Mouse (Mus musculus) cortical plate, adult 2 months (tissue): ENCODE data around the gene Iqcf3. TPM values are rescaled to one million over a fixed set of nuclear protein-coding genes. Genes with fewer than 3 reads are reported as not detected.

Source experiments
- H3K27ac ChIP-seq: fragments of 200-500 bp; 2 replicates; pipeline ENCODE4 v1.5.1; 2012; ENCODE audit warnings: low read length, control low read depth, inconsistent platforms; ENCODE audit not compliant: insufficient read depth
- H3K4me1 ChIP-seq: fragments of 200-500 bp; 2 replicates; pipeline ENCODE4 v1.6.1; 2011; ENCODE audit warnings: low read length; ENCODE audit not compliant: control insufficient read depth, insufficient read depth
- H3K4me3 ChIP-seq: fragments of 200-500 bp; 2 replicates; pipeline ENCODE4 v1.5.1; 2011; ENCODE audit warnings: mild to moderate bottlenecking, low read length, control low read depth; ENCODE audit not compliant: insufficient read depth
- CTCF ChIP-seq: fragments of 200-500 bp; IDR thresholded peaks from 2 replicates; pipeline ENCODE4 v1.5.1; 2011; ENCODE audit warnings: mild to moderate bottlenecking, control low read depth, low read length; ENCODE audit not compliant: insufficient read depth; ENCODE audit errors: extremely low read depth
- POLR2A ChIP-seq: fragments of 200-500 bp; IDR thresholded peaks from 2 replicates; pipeline ENCODE4 v1.6.1; 2011; ENCODE audit warnings: mild to moderate bottlenecking, low read length, control low read depth; ENCODE audit not compliant: insufficient read depth; ENCODE audit errors: extremely low read depth
- polyA plus RNA-seq: library from polyadenylated mRNA; depleted of rRNA; stranded (reverse); fragments of >200 nt; gene quantifications from 2 replicates; pipeline ENCODE4 v1.2.3, GENCODE M21; 2012; rRNA removed

Gene Iqcf3
- polyA plus RNA-seq, 1 experiment: not detected

- no peak for TF ChIP-seq POLR2A
- TF ChIP-seq CTCF: no peak
- Histone ChIP-seq H3K27ac (no peak overlapping the region), H3K4me1 (0 out of 2 replicates have a peak, but pooled peaks cover 4% of the 10 kb centered on the region), H3K4me3 (no peak overlapping the region)
Measured at GRCm38 (mm10) chr9:106461026-106461415, 100.4 kb downstream of the Iqcf3 start.

- TF ChIP-seq CTCF: no peak
- no peak for TF ChIP-seq POLR2A
- H3K4me1 ChIP-seq: 0 out of 2 replicates have a peak, but pooled peaks cover 4% of the 10 kb centered on the region
- H3K27ac ChIP-seq: no peak overlapping the region
- H3K4me3 ChIP-seq: no peak overlapping the region
Measured at GRCm38 (mm10) chr9:106460401-106461025, 100.9 kb downstream of the Iqcf3 start.

DNA sequence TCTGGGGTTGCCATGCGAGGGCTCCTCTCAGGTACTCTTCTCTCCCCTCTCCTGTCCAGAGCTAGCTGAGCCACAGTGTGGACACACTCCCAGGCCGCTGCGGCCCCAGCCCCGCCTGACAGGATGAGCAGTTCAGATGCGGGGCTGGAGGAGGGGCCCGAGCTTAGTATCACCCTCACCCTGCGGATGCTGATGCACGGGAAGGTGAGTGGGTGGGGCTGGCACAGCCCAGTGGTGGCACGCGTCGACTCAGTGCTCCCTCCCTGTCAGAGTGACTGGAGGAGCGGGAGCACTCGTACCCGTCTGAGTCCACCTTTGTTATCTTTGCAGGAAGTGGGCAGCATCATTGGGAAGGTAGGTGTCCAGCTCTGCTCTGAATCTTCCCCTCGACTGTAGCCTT, 101.5 kb downstream of the Iqcf3 start:
- Histone ChIP-seq H3K4me1 (0 out of 2 replicates have a peak, but pooled peaks cover 4% of the 10 kb centered on the region), H3K27ac (no peak overlapping the region), H3K4me3 (no peak overlapping the region)
- TF ChIP-seq CTCF (no peak), POLR2A (no peak)

DNA sequence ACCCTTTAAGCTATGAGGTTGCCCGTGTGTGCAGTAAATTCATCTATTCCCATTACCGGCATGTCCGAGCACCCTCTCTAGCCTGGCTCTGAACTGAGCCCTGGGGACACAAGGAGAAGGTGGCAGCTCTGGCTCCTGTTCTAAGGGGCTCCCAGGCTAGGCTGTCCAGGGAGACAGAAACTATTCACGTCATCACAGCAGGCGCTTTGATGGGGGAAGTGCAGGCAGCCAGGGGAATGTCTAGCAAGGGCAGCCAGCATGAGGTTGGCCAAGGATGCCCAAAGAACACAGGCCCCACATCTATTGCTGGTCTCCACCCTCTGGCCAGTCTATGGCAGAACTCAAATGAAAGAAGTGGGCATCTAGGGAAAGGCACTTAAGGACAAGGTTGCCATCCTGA, 103.5 kb downstream of the Iqcf3 start:
- H3K4me3 ChIP-seq: no peak overlapping the region
- no peak overlapping the region for H3K27ac ChIP-seq
- TF ChIP-seq POLR2A (no peak), CTCF (no peak)
- H3K4me1 ChIP-seq: 0 out of 2 replicates have a peak, but pooled peaks cover 2% of the 10 kb centered on the region

DNA sequence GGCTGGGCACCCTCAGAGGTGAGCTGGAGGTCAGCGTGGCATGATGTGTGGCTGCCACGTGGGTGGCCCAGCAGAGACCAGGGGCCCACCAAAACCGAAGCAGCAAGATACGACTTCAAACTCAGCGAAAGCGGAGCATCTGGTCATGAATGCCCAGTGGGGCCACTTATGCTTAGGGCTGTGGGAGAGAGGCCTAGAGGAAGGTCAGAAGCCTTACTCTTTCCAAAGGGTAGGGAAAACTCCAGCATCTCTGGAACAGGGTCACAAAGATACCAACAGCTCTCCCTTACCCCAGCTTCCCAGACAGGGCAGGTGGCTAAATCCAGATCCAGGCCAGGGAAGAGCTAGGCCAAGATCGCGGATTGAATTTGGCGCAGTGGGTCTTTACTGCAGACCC, 104.3 kb downstream of the Iqcf3 start:
- no peak overlapping the region for H3K27ac ChIP-seq
- TF ChIP-seq CTCF (no peak), POLR2A (no peak)
- H3K4me1 ChIP-seq: 0 out of 2 replicates have a peak, but pooled peaks cover 2% of the 10 kb centered on the region
- no peak overlapping the region for H3K4me3 ChIP-seq

DNA sequence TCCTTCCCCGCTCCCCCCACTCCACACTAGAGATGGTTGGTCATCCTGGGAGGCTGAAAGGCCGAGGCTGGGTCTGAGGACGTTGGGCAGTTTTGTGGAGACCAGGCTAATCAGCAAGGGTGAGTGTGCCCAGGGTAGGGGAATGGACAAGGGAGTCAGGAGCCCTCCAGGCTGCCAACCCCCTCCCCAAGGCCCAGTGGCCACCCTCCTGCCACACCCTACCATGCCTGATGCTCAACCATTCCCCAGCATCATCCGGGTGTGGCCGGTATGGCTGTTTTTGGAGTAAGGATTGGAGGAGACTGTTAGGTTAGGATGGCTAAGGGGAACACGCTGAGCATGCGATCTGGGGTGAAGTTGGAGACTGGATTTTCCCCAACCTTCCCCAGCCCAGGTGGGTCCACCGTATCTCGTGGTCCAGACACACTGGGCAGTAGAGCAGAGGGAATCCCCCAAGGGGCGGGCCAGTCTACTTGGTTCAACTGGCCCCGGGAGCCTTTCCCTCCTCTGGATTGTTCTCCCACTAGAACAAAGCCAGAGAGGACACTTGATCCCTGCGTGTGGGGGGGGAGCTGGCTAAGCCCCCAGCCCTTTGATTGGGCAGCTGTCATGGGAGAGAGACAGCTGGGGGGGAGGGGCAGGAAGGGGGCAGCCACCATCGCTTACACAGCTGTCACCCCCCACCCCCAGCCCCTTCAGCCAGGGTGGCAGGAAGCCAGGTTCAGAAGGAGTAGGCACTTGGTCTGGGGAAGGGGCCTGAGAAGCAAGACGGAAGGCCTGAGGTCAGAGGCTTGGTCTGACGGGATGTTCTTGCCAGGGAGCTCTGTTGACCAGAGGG, 104.9 kb downstream of the Iqcf3 start:
- no peak overlapping the region for H3K4me3 ChIP-seq
- H3K4me1 ChIP-seq: 0 out of 2 replicates have a peak, but pooled peaks cover 2% of the 10 kb centered on the region
- TF ChIP-seq CTCF: no peak
- no peak for TF ChIP-seq POLR2A
- no peak overlapping the region for H3K27ac ChIP-seq

GRCm38 (mm10) chr9:106454888-106455681, 106.3 kb downstream of the Iqcf3 start:
- H3K4me1 ChIP-seq: 0 out of 2 replicates have a peak, but pooled peaks cover under 1% of the 10 kb centered on the region
- TF ChIP-seq POLR2A: peak; percentile 57; the same call in 1 of the 2 replicates
- TF ChIP-seq CTCF: no peak
- peak overlapping the region; percentile 55 for H3K4me3 ChIP-seq
- peak overlapping the region; percentile 58 for H3K27ac ChIP-seq

DNA sequence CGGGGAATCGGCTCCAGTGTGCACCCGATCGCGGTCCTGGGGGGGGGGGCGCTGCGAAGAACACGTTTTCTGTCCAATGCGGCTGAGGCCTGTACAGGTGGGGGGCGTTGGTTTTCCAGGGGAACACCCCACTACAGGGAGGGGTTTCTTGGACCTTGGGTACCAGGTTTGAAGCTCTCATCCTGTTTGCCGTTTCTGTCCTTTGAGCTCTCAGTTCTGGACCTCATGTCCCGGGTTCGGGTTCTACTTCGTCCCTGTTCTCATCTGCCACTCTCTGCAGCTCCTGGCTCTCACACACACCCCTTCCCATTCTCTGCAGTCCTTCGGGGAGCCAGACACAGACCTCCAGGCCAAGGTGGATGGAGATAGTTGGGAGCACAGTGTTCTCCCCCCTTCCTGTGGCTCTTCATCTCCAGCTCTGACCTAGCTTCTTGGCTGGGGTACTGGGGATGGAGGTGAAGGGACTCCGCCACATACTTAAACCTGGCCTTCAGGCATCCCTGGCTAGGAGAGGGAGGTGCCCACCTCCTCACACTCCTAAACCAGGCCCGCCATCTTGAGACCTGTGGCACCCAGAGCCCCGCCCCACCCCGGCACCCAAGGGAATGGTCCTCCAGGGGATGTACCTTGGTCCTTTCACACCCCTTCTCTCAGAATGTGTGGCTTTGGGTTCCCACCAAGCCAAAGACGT, 107.2 kb downstream of the Iqcf3 start:
- TF ChIP-seq CTCF (no peak), POLR2A (peak; percentile 41; the same call in 1 of the 2 replicates)
- Histone ChIP-seq H3K4me3 (peak overlapping the region; percentile 55), H3K4me1 (no peaks in the 10 kb centered on the region), H3K27ac (peak overlapping the region; percentile 58)

DNA sequence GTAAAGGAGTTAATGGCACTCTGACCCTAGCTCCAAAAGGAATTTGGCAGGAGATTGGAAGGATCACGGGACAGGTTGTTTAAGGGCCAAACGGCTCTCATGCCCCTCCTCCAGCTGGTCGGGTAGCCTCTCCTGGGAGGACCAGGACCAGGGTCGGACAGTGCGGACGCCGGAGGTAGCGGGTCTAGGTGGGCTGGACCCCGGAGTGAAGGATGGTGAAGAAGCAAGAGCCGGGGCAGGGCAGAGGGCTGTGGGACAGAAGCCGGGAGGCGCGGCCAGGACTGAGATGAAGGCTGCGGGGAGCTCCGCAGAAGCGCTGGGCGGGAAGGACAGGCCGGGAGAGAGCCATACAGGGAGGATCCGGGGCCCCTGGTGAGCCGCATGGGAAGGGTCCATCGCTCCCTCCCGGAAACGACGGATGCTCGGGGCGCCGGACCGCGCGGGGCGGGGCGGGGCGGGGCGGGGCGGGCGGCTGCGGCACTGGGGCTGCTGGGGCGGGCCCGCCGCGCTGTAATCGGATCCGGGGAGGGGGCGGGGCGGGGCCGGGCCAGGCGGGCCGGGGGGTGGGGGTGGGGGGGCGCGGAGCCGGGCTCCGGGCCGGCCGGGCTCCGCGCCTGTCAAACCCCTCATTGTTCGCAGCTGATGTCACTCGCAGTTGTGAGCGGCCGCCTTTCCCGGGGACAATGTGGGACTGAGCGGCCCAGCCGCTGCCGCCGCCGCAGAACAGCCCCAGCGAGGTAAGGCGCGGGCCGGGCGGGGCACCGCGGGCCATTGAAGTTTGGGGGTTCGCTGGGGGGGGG, 108.0 kb downstream of the Iqcf3 start, which contains the start of gene Pcbp4:
TSS of gene Pcbp4 (plus strand) at position 21 of the 800 bp plus-strand sequence.
- Histone ChIP-seq H3K4me1 (no peaks in the 10 kb centered on the region), H3K4me3 (peak within 1 kb of the TSS; percentile 55), H3K27ac (peak within 1 kb of the TSS; percentile 92)
- no peak for TF ChIP-seq CTCF
- TF ChIP-seq POLR2A: 0 out of 2 replicates have a peak, but pooled peaks have one; percentile 16

Other genes starting within 250 kb of the Iqcf3 start
- 128 and 130 TPM in 2 replicates for gene Dusp7, start 193.0 kb downstream of the Iqcf3 start, polyA plus RNA-seq
- 666 and 719 TPM in 2 replicates for gene Rpl29, start 132.2 kb downstream of the Iqcf3 start, polyA plus RNA-seq
- gene Acy1, start 123.3 kb downstream of the Iqcf3 start, polyA plus RNA-seq: 10.7 and 12.1 TPM in 2 replicates
- 37.9 and 42.8 TPM in 2 replicates for gene Abhd14b, start 114.2 kb downstream of the Iqcf3 start, polyA plus RNA-seq
- gene Abhd14a, start 114.0 kb downstream of the Iqcf3 start, polyA plus RNA-seq: 88.0 and 94.9 TPM in 2 replicates
- 304 and 306 TPM in 2 replicates for gene Pcbp4, start 108.3 kb downstream of the Iqcf3 start, polyA plus RNA-seq
- gene Gpr62, start 95.7 kb downstream of the Iqcf3 start, polyA plus RNA-seq: 18.7 and 19.0 TPM in 2 replicates
- gene Rrp9, start 85.7 kb downstream of the Iqcf3 start, polyA plus RNA-seq: 46.3 and 47.6 TPM in 2 replicates
- 3.7 and 4.6 TPM in 2 replicates for gene Parp3, start 84.7 kb downstream of the Iqcf3 start, polyA plus RNA-seq
- gene Iqcf1, start 61.7 kb downstream of the Iqcf3 start, polyA plus RNA-seq: not detected in 2 replicates
- not detected in 2 replicates for gene Iqcf5, start 47.1 kb downstream of the Iqcf3 start, polyA plus RNA-seq
- not detected in 2 replicates for gene Iqcf4, start 9.4 kb upstream of the Iqcf3 start, polyA plus RNA-seq
- gene Iqcf6, start 65.0 kb upstream of the Iqcf3 start, polyA plus RNA-seq: not detected in 2 replicates
- 54.7 and 61.4 TPM in 2 replicates for gene Grm2, start 94.5 kb upstream of the Iqcf3 start, polyA plus RNA-seq
- gene Tex264, start 124.3 kb upstream of the Iqcf3 start, polyA plus RNA-seq: 106 and 109 TPM in 2 replicates
- gene Rad54l2, start 227.6 kb upstream of the Iqcf3 start, polyA plus RNA-seq: 7.2 and 7.6 TPM in 2 replicates